Mouse (Mus musculus): ENCODE data around the gene Usp29.

Gene Usp29

DNA sequence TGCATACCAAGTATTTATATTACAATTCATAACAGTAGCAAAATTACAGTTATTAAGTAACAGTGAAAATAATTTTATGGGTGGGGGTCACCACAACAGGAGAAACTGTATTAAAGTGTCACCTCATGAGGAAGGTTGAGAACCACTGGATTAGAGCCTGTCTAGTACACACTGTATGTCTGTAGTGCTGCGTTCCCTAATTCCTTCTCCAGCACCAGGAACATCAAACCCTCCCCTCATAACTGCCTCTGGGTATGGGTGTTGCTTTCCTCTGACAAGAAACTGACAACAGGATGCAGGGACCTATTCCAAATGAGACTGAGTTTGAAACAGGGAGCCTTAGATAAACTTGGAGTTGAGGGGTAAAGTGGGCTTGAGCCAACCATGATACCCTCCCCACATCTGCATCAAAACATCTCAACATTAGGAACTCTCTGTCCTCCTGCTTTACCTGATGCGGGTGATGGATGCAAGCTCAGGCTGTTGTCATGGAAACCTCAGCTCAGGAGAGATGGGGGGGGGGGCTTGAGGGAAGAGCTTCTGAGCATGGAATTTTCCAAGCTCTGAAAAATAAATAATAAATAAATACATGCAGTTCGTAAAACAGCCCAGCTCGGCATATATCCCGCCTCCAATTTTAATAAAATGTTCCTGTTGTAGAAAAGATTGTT lies 86.5 kb downstream of the Usp29 start:
- DNase-seq (ENCODE audit: low read depth, low spot score): no peak

DNA sequence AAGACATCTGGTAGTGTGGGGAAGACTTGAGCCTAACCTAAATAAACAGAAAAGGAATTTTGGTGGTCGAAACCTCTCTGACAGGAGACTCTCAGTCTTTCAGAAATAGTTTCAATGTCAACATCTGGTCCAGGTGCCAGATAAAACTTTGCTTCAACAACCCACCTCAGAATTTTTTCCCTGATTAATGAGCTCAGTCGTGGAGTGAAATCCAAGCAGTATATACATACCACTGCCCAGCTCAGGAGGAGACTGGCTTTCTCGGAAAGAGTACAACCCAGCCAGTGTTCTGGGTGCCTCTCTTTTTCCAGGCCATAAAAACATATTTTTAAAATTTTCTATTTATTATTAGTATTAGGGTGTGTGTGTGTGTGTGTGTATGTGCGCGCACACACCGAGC lies 89.9 kb downstream of the Usp29 start:
- DNase-seq (ENCODE audit: low read depth, low spot score): no peak

DNA sequence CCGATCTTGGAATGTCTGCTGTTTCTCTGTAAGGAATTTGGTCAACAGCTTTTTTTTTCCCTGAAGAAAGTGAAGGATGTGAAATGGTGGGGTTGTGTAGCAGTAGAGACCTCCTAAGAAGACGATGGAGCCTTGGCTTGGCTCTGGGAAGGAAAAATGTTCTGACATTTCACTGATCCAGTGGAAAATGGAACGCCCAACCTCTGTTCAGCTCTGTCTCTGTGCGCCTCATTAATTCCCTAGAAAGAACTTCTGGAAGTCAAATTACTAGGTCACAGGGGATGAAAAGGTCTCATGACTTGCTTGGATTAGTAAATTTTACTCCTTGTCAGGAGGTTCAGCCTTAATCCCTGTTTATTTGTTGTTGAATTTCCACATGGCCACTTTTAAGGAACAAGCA lies 92.3 kb downstream of the Usp29 start:
- DNase-seq (ENCODE audit: low read depth, low spot score): no peak

DNA sequence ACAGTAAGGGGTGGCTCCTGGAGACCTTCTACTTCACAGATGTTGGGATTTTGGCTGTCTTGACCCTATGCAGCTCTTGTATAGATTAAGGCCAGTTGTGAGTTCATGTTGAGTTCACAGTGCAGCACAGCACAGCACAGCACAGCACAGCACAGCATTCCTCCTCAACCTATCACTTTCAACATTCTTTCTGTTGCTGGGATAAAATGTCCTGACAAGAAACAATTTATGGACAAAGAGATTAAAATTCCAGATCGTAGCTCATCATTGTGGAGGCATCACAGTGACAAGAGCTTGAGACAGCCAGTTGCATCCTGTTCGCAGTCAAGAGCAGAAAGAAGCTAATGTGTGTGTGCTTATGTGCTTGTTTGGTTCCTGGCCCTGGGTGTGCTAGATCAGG lies 93.3 kb downstream of the Usp29 start:
- no peak for DNase-seq (ENCODE audit: low read depth, low spot score)

DNA sequence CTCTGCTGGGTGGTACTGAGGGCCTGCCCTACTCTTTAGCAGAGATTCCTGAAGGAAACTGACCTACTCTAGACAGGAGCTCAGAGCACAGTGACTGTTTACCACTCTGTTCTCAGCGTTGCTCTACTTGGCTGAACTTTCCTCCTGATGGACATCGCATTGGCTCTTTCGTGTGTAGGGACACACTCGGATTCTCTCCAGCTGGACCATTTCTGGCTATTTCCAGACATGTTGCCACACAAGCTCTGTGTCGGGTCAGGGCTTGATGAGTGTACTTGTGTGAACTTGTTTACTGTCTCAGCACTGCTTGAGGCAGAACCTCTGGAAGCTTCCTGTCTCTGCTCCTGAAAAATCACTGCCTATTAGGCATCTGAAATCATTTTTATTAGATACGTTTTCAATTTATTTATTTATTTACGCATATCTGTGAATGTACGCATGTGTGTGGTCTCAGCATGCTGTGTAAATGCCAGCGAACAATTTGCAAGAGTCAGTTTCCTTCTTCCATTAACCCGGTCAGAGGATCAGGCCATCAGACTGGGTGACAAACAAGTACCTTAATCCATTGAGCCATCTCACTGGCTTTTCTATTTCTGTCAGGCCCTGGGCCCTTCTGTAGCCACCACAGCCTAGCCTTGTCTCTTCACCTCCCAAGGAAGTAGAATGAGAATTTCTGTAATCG lies 95.7 kb downstream of the Usp29 start:
- DNase-seq (ENCODE audit: low read depth, low spot score): no peak

DNA sequence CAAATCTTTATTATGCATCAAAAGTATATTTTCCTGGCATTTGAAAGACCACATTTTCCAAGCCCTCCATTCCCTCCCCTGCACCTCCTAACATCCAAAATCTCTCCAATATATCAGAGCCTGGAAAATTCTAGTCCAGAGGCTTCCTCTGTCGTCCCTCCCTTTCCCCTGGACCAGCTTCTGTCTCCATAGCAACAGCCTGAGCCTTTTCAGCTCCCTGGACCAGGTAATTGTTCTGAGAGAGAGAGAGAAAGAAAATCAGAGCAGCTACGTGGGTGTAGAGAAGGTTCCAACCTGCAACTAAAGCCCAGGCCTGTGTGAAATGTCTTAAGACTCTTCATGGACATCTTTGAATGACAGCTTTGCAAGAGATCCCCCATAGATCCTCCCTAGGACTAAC lies 98.8 kb downstream of the Usp29 start:
- peak; percentile 55 for DNase-seq (ENCODE audit: low read depth, low spot score)

DNA sequence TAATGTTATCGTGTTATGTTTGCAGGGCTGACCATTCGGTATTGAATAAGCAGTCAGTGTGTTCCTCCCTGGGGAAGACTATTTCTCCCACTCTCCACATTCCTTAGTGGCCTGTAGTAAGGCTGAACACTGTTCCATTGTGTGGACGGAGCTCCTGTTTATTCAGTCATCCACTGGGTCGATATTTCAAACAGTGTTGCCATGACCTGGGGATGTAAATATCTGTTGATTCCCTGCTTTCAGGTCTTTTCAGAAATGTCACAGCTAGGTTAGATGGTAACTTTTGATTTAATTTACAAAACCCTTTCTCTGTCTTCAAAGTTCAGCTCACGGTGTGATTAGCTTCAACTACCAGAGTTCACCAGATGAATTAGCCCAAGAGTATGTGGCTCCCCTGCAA lies 104.6 kb downstream of the Usp29 start:
- DNase-seq (ENCODE audit: low read depth, low spot score): no peak

DNA sequence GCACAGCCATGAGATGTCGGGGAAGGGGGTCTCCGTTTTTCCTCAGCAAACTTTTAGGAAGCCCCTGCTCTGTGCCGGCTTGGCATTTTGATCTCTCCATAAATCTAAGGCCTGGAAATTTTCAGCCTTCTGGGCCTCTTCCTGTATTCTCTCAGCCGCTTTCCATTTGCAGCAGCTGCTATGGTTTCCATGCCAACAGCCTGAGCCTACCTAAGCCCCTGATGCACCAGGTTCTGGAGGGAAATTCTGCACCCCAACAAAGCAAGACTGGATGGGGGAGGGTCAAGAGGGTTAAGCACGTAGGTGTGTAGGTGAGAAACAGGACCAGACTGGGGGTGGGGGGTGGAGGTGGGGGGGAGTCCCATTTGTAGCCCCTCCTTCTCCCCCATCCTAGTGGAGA lies 105.0 kb downstream of the Usp29 start:
- no peak for DNase-seq (ENCODE audit: low read depth, low spot score)

DNA sequence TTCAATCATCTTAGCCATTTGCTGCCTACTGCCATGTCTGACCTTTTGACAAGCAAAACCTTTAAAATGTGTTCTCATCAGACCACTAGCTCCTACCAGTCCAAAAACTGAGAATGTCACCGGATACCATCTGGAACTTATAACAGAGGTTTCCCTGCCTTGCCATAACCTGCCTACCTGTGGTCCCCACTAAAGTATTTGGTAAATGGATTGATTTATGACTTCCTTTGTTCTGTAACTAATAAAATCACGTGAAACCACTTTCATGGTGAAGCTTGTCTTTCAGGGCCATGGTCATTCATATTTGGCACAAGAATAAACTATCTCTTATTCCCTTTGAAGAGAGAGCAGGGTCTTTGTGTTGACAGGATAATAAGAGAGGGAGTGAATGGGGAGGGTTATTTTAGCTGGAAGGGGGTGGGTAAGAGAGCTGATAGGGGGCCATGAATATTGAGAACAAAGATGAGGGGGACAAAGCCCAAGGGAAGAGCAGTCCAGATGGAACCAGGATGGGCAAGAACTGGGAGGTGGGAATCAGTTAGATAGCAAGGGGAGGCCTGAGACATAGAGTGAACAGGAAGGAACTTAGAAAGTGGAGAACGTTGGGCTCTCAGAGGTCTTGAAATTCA lies 107.0 kb downstream of the Usp29 start:
- no peak for DNase-seq (ENCODE audit: low read depth, low spot score)

DNA sequence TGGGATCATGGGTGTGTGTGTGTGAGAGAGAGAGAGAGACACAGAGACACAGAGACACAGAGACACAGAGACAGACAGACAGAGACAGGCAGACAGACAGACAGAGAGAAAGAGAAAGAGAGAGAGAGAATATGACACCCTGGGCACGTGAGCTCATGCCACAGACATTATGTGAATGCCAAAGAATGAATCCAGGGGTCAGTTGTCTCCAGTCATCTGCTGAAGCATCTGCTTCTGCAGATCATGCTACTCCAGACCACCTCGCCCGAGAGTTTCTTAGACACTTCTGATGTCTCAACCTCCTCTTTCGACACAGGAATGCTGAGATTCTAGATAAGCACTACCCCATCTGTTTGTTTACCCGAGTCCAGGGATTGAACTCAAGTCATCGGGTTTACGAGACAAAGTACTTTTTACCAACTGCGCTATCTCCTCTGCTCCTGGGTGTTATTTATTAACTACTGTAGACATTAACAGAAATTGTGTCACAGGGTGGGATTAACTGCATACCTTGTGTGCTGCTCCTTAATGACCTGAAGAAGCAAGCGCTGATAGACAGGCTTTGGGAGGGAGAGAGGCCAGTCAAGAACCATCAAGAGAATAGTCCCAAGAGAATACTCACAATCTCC lies 107.7 kb downstream of the Usp29 start:
- DNase-seq (ENCODE audit: low read depth, low spot score): no peak

DNA sequence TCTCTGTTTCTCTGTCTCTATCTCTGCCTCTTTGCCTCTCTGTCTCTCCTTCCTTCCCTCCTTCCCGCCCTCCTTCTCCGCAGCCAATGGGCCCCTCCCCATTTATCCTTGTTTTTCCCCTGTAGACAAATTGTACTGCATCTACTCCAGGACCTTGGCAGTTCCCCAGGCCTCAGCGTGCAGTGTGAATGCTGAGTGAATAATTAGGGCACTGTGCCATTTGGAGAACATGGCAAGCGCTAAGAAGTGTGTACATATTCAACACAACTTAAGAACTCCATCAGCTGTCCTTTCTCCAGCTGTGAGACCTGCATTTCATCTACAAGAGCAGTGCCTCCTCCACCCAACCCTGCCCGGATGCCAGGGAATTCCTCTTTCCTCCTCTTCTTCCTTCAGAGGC lies 110.5 kb downstream of the Usp29 start:
- DNase-seq (ENCODE audit: low read depth, low spot score): no peak

DNA sequence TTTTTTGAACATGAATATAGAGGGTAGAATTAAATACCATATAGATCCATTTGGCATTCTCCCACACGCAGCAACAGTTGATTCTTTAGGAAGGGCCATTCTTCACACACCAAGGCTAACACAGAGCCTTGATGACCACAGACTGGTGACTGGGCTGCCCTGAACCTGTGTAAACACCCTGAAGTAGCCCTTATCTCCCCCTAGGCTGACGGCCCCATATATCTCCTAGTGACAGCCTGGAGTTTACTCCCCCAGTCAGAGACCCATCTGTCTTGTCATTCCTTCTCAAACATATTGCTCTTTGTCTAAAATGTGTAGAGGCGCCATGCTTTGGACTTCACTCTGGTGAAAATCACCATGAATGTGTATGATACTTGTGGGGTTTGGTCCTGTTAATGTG lies 119.1 kb downstream of the Usp29 start:
- DNase-seq (ENCODE audit: low read depth, low spot score): no peak

DNA sequence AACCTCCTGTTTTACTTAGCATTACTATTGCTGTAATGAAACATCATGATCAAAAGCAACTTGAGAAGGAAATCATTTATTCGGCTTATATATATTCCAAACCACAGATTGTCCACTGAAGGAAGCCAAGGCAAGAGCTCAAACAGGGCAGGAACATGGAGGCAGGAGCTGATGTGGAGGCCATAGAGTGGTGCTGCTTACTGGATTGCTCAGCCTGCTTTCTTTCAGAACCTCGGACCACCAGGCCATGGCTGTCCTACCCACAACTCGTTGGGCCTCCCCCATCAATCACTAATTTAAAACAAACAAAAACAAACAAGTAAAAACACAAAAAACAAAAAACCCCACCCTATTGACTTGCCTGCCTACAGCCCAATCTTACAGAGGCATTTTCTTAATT lies 119.9 kb downstream of the Usp29 start:
- DNase-seq (ENCODE audit: low read depth, low spot score): no peak

DNA sequence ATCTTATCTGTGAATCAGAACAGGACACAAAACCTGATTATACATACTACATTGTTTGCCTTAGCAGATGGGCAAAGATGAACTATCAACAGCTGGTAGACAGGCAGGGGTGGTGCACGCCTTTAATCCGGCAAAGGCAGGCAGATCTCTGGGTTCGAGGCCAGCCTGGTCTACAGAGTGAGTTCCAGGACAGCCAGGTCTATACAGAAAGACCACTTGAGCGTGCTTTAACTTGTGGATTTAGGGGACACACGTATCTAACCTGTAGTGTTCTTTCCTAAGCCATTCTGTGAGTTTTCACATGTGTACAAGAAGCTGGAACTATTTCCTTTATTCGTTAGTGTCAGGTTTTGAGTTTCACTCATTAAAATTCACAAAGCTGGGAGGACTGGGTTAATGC lies 120.9 kb downstream of the Usp29 start:
- DNase-seq (ENCODE audit: low read depth, low spot score): no peak

DNA sequence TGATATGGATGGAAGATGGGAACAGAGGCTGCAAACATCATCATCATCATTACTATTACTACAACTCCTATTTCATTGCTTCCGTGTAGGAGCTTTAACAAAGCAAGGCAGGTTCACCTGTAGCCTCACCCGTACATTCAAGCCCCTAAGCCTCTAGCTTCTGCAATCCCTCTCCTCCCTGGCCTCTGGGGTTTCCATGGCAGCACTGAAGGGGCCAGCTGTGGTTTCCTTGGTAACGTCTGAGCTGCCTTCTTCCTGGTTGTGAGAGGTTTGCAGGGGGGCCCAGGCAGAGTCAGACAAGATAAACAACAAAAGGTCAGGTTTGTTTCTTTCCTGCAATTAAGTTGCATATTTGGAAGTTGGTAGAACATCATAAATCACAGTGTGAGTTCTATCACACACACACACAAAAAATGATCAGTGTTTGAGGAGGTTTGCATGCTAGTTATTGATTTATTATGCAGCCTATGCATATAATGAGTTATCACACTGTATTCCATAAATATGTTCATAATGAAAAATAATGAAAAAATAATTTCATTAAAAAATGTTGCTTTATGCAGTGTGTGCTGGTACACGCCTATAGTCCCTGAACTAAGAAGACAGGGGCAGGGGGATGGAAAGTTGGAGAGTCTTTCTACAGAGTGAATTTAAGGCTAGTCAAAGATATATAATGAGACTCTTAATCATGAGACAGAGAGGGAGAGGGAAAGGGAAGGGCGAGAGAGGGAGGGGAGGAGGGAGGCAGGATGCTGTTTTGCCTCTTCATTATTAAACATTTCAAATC lies 121.5 kb downstream of the Usp29 start:
- no peak for DNase-seq (ENCODE audit: low read depth, low spot score)

DNA sequence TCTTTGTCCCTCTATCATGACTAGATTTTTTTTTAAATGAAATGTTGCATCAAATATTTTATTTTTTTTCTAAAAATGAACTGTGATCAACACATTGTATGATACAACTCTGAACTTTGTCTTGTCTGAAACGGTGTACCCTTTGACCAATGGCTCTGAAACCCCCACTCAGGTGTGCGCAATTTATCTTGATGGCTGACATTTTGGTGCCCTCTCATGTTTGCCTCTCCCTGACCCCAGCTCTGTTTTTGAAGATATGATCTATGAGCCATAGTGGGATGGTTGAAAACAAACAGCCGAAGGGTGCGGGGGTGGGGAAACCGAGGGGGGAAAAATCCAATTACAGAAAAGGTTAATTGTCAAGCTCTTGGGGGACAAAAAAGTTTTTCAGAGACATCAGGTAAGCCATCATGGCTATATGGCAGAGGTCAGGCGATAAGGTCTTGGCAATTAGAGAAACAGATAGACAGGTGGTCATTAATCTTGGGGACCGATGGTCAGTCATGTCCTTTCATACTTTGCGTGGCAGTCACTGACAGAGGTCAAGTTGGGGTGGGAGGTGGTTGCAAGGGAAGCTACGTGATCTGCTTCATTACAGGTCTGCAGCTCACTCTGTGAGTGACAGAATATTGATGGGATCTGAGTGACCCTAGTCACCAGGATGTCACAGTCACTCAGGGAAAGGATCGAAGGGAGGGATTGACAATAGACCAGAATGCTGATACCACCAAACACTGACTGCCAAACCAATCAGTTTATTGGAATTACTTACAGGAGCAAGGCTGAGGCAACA lies 125.4 kb downstream of the Usp29 start:
- DNase-seq (ENCODE audit: low read depth, low spot score): no peak

DNA sequence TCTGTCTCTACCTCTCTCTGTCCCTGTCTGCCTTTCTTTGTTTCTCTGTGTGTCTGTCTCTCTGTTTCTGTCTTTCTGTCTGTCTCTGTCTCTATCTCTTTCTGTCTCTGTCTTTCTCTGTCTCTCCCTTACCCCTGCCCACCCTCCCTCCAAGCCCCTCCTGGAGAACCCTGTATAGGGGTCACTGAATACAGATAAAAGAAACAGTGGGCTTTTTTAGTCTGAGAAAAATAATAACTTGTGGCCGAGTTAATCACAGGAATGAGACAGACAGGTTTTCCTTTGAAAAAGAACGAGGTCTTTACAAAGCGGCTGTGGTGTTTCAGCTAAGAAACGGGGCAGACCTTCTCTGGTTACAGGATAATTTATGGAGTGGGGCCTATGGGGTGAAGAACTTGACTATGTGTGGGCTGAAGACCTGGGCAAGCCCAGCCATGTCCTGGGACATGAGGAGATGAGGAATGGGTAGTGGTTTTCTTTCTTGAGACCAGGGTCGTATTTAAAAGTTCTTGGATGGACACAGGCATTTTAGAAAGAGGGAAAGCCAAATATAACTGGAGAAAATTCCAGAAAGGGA lies 128.4 kb downstream of the Usp29 start:
- DNase-seq (ENCODE audit: low read depth, low spot score): no peak

DNA sequence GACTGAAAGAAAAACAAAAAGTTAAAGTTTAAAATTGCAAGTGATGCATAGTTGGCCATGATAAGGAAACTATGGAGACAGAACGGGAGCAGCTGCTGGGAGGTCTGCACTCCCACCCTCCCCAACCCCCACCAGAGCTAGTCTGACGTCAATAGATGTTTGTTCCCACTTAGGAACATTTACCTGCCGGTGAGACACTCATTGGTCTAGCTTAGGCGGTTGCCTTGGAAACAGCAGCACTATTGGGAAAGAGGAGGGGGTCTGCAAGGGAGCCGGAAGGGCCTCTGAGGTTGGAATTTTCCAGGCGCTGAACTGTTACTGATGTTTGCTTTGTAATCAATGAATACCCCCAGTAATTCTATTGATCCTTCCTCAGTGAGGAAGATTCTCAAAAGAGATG lies 130.3 kb downstream of the Usp29 start:
- no peak for DNase-seq (ENCODE audit: low read depth, low spot score)

DNA sequence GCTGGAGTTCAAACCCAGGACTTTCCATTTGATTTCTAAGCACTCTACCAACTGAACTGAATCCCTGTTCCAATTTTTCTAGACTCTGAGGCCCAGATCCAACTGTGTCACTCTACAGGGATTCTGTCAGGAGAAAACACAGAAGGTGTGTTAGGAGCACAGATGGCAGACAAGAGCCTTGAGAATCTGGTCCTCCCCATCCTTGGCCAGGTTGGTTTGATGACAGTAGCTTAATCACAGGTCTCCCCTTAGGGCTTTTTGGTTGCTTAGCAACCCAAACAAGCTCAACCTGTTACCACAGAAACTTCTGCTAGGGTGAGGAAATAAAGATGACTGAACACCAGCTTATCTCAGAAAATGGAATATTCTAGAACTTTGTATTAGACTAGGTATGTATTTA lies 136.0 kb downstream of the Usp29 start:
- no peak for DNase-seq (ENCODE audit: low read depth, low spot score)

DNA sequence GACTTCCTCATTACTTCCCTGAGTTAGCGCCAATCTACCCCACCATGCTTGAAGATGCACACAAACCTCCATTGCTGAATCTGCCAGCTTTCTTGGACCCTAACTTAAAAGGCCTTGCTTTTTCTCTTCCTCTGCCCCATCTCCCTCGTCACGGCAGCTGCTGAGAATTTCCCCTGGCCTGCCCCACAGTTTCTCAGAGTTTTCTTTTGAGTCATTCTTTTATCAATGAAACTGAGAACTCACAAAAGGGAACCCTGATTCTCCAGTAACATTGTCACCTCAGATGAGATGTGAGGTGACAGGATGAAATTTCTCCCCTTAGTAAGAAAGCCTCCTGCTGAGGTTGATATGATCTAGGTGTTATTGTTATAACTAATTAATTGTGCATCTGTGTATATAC lies 138.5 kb downstream of the Usp29 start:
- DNase-seq (ENCODE audit: low read depth, low spot score): no peak

DNA sequence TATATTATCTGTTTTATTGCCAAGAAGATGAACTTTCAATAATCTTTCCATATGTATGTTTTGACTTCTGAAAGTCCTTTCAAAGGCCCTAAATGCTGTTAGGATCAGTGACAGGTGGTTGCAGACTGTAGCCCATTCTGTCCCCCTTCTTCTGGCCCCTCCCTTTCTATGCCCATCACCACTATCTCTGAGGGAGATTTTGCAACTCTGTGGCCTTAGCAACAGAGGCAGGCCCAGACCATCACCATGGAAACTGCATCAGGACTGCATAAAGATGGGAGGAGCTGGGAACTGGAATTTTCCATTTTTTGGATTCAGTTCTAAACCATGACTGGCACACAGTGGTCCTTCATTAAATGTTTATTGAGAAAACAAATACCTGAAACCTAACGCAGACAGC lies 139.2 kb downstream of the Usp29 start:
- DNase-seq (ENCODE audit: low read depth, low spot score): no peak
